Mouse (Mus musculus): ENCODE results near the gene 6030458C11Rik.

The 6030458C11Rik gene

GRCm38 (mm10) chr15:12824197-12824952 is at the start of gene 6030458C11Rik, which contains the start of gene Drosha:
Gene 6030458C11Rik (minus strand): TSS chr15:12824649.
Gene Drosha (plus strand): TSS chr15:12824815.
- peak; percentile 99 for DNase-seq

GRCm38 (mm10) chr15:12867269-12867668 is 42.8 kb upstream of the 6030458C11Rik start:
- DNase-seq = no peak

- peak in 1 of 2 experiments; percentile 19 for DNase-seq
Measured at GRCm38 (mm10) chr15:12865595-12866314, 41.3 kb upstream of the 6030458C11Rik start.

- DNase-seq = no peak
Measured at GRCm38 (mm10) chr15:12863669-12864068, 39.2 kb upstream of the 6030458C11Rik start.

GRCm38 (mm10) chr15:12862061-12862460 is 37.6 kb upstream of the 6030458C11Rik start:
- DNase-seq = no peak

GRCm38 (mm10) chr15:12858645-12859044 is 34.2 kb upstream of the 6030458C11Rik start:
- DNase-seq = no peak

GRCm38 (mm10) chr15:12857840-12858516 is 33.5 kb upstream of the 6030458C11Rik start:
- no peak for DNase-seq

GRCm38 (mm10) chr15:12856780-12857179 is 32.3 kb upstream of the 6030458C11Rik start:
- DNase-seq = no peak

GRCm38 (mm10) chr15:12853471-12853870 is 29.0 kb upstream of the 6030458C11Rik start:
- DNase-seq = no peak

GRCm38 (mm10) chr15:12849373-12849772 is 24.9 kb upstream of the 6030458C11Rik start:
- DNase-seq = no peak

- DNase-seq = no peak
Measured at GRCm38 (mm10) chr15:12848196-12848975, 23.9 kb upstream of the 6030458C11Rik start.

GRCm38 (mm10) chr15:12842833-12843232 is 18.4 kb upstream of the 6030458C11Rik start:
- DNase-seq = peak in 1 of 2 experiments; percentile 24

- no peak for DNase-seq
Measured at GRCm38 (mm10) chr15:12840737-12841136, 16.3 kb upstream of the 6030458C11Rik start.

GRCm38 (mm10) chr15:12834231-12834630 is 9.8 kb upstream of the 6030458C11Rik start:
- no peak for DNase-seq

- no peak for DNase-seq
Measured at GRCm38 (mm10) chr15:12833385-12833784, 8.9 kb upstream of the 6030458C11Rik start.

GRCm38 (mm10) chr15:12832599-12832998 is 8.2 kb upstream of the 6030458C11Rik start:
- no peak for DNase-seq

- no peak for DNase-seq
Measured at GRCm38 (mm10) chr15:12829878-12830277, 5.4 kb upstream of the 6030458C11Rik start.

- no peak for DNase-seq
Measured at GRCm38 (mm10) chr15:12825408-12825807, 959 bp upstream of the 6030458C11Rik start.

- DNase-seq = no peak
Measured at GRCm38 (mm10) chr15:12824965-12825364, 516 bp upstream of the 6030458C11Rik start.

GRCm38 (mm10) chr15:12823455-12824119 is 862 bp downstream of the 6030458C11Rik start:
- DNase-seq = no peak

GRCm38 (mm10) chr15:12822416-12823395 is 1.7 kb downstream of the 6030458C11Rik start:
- no peak for DNase-seq
